Mouse (Mus musculus) forebrain, embryonic 16.5 days (tissue): Measurements from ENCODE around the gene Rheb. TPM values are rescaled to one million over a fixed set of nuclear protein-coding genes. Genes with fewer than 3 reads are reported as not detected.

Source experiments
- ATAC-seq: fragments of 200-750 bp; cut with Nextera tagmentation; 2 replicates; pipeline ENCODE4 v1.8.0; 2017; ENCODE audit warnings: mild to moderate bottlenecking, moderate library complexity
- H3K27ac ChIP-seq: fragments of 300-500 bp; sonication (generic); 2 replicates; pipeline ENCODE4 v1.5.1; 2014; ENCODE audit warnings: low read length, control low read depth
- H3K27me3 ChIP-seq: fragments of 300-500 bp; sonication (generic); replicated peaks from 2 replicates; pipeline ENCODE4 v1.6.1; 2014; ENCODE audit warnings: low read length; ENCODE audit not compliant: control insufficient read depth, insufficient read depth
- H3K36me3 ChIP-seq: fragments of 300-500 bp; sonication (generic); 2 replicates; pipeline ENCODE4 v1.6.1; 2014; ENCODE audit not compliant: control insufficient read depth, insufficient read depth
- H3K4me1 ChIP-seq: fragments of 300-500 bp; sonication (generic); replicated peaks from 2 replicates; pipeline ENCODE4 v1.6.1; 2014; ENCODE audit warnings: low read length; ENCODE audit not compliant: control insufficient read depth, insufficient read depth
- H3K4me2 ChIP-seq: fragments of 300-500 bp; sonication (generic); 2 replicates; pipeline ENCODE4 v1.6.1; 2014; ENCODE audit warnings: mild to moderate bottlenecking, low read length, control low read depth
- H3K4me3 ChIP-seq: fragments of 300-500 bp; sonication (generic); replicated peaks from 2 replicates; pipeline ENCODE4 v1.5.1; 2014; ENCODE audit warnings: mild to moderate bottlenecking, low read length, control low read depth
- H3K9ac ChIP-seq: fragments of 300-500 bp; sonication (generic); replicated peaks from 2 replicates; pipeline ENCODE4 v1.6.1; 2014; ENCODE audit warnings: low read depth, low read length, control low read depth
- H3K9me3 ChIP-seq: fragments of 300-500 bp; sonication (generic); 2 replicates; pipeline ENCODE4 v1.6.1; 2016; ENCODE audit warnings: low read length; ENCODE audit not compliant: control insufficient read depth
- WGBS: fragments of 180-500 bp; shearing (Covaris S2); extraction: QIAGEN DNeasy Blood & Tissue Kit; methylation state at CpG from one replicate; pipeline ENCODE4 v1.1.7; 2014; 5-methylcytosine and 5-hydroxymethylcytosine counted together
- polyA plus RNA-seq: library from polyadenylated mRNA; unstranded; fragments of >200 nt; fragmentation: Nextera tagmentation; extraction: Ambion mirVana; gene quantifications from 2 replicates; pipeline ENCODE4 v1.2.1, GENCODE M21; 2015

The Rheb gene
- polyA plus RNA-seq, 1 experiment from 2014 or later = 273 TPM

DNA sequence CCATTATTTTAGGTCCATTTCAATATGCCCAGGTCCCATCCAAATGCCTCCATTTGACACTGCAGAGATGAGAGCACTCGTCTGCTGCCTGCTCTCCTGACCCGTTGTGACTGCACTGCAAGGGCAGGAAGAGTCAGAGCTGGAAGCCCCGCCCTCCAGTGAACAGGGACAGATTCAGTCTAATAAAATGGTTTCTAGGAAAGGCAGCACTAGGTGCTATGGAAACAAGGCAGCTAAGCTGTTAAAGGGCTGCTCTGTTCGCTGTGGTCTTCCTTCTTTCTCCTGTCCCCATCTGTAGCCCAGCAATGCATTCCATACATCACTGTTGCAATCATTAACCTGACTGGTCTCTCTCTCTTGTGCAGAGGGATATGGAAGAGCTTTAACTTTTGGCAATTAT is 29.4 kb downstream of the Rheb start:
- peaks cover 33% of the 10 kb centered on the region for H3K36me3 ChIP-seq
- no peak for ATAC-seq
- H3K27me3 ChIP-seq = no peaks in the 10 kb centered on the region
- H3K4me2 ChIP-seq = no peak overlapping the region
- H3K9ac ChIP-seq = no peak overlapping the region
- WGBS = 88% methylated on average over 4 of the region's 4 CpGs
- no peak overlapping the region for H3K27ac ChIP-seq
- no peak overlapping the region for H3K4me3 ChIP-seq
- no peaks in the 10 kb centered on the region for H3K4me1 ChIP-seq
- no peaks in the 10 kb centered on the region for H3K9me3 ChIP-seq

DNA sequence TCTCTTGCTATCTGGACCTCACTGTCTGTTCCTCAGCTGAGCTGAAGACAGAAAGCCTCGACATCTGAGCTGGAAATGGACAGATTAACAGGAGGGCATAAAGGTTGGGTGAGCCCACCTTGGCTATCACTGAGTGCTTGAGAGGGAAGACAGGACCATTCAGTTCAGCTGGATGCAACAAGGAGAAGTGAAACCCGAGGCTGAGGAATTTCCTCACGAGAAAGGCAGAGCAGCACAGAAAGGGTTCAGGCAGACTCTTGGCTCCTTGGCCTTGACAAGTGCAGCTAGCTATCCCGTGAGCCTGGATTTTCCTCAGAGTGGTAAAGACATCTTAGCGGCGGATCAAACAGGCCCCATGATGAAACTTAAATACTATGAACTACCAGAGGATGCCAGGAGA is 37.2 kb downstream of the Rheb start:
- no peak for ATAC-seq
- WGBS = 82% methylated on average over 6 of the region's 6 CpGs
- no peaks in the 10 kb centered on the region for H3K9me3 ChIP-seq
- no peak overlapping the region for H3K9ac ChIP-seq
- H3K36me3 ChIP-seq = peaks cover 19% of the 10 kb centered on the region
- no peak overlapping the region for H3K4me2 ChIP-seq
- H3K4me1 ChIP-seq = no peaks in the 10 kb centered on the region
- H3K27me3 ChIP-seq = no peaks in the 10 kb centered on the region
- no peak overlapping the region for H3K27ac ChIP-seq
- no peak overlapping the region for H3K4me3 ChIP-seq

DNA sequence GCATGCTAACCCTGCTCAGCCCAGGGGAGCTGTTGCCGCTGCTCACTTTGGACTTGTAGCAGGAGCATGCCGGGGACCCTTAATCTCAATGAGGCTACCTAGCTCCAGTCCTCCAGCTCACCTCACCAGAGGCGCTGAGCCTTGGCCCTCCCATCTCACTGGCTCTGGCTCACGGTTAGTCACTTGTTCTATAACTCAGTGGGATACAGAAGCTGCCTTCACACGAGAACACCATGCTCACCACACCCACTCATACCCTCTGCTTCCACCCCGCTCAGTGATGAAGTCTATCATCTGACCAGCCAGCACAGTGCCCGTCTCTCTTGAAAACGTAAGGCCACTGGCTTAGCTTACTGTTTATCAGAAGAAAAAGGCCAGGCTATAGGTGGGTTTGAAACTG is 37.8 kb downstream of the Rheb start:
- Histone ChIP-seq H3K9ac (no peak overlapping the region), H3K9me3 (no peaks in the 10 kb centered on the region), H3K4me2 (no peak overlapping the region), H3K36me3 (peaks cover 19% of the 10 kb centered on the region), H3K4me3 (no peak overlapping the region), H3K27me3 (no peaks in the 10 kb centered on the region), H3K27ac (no peak overlapping the region), H3K4me1 (no peaks in the 10 kb centered on the region)
- WGBS = 86% methylated on average over 8 of the region's 8 CpGs
- no peak for ATAC-seq

DNA sequence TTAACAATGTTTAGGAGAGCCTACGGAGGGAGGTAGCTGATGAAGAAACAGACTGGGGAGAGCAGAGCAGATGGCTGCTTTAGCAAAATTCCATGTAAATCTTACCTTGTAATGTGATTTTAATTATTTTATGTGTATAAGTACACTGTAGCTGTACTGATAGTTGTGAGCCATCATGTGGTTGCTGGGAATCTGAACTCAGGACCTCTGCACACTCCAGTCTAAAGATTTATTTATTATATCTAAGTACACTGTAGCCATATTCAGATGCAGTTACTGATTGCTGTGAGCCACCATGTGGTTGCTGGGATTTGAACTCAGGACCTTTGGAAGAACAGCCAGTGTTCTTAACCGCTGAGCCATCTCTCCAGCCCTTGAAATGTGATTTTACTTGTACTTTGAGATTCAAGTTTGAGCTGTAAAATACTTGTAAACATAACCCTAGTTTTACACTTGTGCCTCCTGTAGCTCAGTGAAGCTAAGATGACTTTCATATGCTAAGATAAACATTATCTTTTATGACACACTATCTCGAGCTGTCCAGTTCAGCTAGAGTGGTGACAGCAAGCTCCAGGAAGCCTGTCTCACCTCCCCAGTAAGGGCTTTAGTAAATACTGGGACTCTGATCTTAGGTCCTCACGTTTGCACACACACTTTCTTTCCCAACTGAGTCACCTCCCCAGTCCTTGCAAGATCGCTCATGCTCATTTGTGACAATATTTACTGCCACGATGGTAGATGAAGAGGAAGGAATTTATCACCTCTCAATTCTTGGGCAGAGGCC is 40.4 kb downstream of the Rheb start:
- WGBS = 82% methylated on average over 6 of the region's 6 CpGs
- H3K9ac ChIP-seq = no peak overlapping the region
- H3K27ac ChIP-seq = no peak overlapping the region
- peaks cover 13% of the 10 kb centered on the region for H3K36me3 ChIP-seq
- H3K27me3 ChIP-seq = no peaks in the 10 kb centered on the region
- no peak for ATAC-seq
- H3K4me1 ChIP-seq = no peaks in the 10 kb centered on the region
- H3K4me2 ChIP-seq = no peak overlapping the region
- H3K9me3 ChIP-seq = no peaks in the 10 kb centered on the region
- no peak overlapping the region for H3K4me3 ChIP-seq

DNA sequence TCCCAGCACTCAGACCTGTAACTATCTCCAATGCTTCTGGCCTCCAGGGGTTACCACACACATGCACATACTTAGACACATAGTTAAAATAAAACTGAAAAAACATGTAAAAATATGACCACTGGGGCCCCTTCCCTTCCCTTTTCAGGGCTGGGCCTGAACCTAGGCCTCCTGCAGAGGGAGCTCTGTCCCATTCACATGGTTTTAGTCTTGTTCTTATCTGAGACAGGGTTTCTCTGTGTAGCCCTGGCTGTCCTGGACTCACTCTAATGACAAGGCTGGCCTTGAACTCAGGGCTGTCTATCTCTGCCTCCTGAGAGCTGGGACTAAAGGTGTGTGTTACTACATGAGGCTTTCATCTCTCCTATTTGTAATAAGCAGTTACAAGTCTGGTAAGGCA is 42.0 kb downstream of the Rheb start:
- Histone ChIP-seq H3K9me3 (no peaks in the 10 kb centered on the region), H3K27me3 (no peaks in the 10 kb centered on the region), H3K36me3 (peaks cover 10% of the 10 kb centered on the region; the same call in 1 of the 2 replicates), H3K4me2 (no peak overlapping the region), H3K9ac (no peak overlapping the region), H3K4me1 (no peaks in the 10 kb centered on the region), H3K4me3 (no peak overlapping the region), H3K27ac (no peak overlapping the region)
- no peak for ATAC-seq

DNA sequence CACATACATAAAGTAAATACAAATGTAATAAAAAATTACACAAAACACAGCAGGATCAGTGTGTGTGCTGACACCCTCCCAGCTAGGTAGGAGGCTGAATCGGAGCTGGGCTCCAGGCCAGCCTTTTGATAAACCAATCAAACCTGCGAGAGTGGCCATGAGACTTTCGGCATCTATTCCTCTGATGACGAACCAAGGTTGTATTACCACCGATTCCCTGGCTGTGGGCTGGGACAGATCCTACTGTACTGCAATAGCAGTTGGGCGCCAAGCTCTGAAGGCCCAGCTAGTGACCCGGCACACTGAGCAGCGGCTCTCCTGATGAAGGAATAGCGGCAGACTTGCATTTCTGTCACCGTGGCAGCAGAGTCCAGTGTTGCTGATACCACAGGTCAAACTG is 43.8 kb downstream of the Rheb start:
- no peak overlapping the region for H3K4me3 ChIP-seq
- no peak overlapping the region for H3K4me2 ChIP-seq
- H3K27ac ChIP-seq = no peak overlapping the region
- H3K36me3 ChIP-seq = peaks cover 8% of the 10 kb centered on the region; the same call in 1 of the 2 replicates
- H3K4me1 ChIP-seq = no peaks in the 10 kb centered on the region
- no peaks in the 10 kb centered on the region for H3K27me3 ChIP-seq
- H3K9ac ChIP-seq = no peak overlapping the region
- WGBS = 71% methylated on average over 10 of the region's 10 CpGs
- H3K9me3 ChIP-seq = no peaks in the 10 kb centered on the region
- ATAC-seq = no peak

DNA sequence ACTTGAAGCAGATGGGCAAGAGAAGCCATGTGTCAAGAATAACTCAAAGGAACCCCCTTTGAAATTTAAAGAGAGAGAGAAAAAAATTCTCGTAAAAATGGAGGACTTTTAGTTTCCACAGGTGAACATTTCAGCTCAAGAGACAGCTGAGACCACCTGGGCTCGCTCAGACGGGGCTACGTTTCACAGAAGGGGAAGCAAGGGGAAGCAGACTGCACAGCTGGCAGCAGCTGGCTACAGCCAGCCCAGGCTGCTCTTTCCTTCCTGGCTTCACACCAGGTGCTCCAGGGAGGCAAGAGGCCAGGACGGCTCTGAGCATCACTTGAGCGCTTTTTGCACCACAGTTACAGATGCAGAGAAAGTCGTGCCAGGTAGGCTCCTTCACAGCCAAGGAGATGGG is 44.6 kb downstream of the Rheb start:
- peaks cover 5% of the 10 kb centered on the region; the same call in 1 of the 2 replicates for H3K36me3 ChIP-seq
- 59% methylated on average over 7 of the region's 7 CpGs for WGBS
- H3K4me2 ChIP-seq = no peak overlapping the region
- no peaks in the 10 kb centered on the region for H3K9me3 ChIP-seq
- H3K27ac ChIP-seq = no peak overlapping the region
- H3K27me3 ChIP-seq = no peaks in the 10 kb centered on the region
- H3K4me3 ChIP-seq = no peak overlapping the region
- no peak overlapping the region for H3K9ac ChIP-seq
- no peak for ATAC-seq
- H3K4me1 ChIP-seq = no peaks in the 10 kb centered on the region

DNA sequence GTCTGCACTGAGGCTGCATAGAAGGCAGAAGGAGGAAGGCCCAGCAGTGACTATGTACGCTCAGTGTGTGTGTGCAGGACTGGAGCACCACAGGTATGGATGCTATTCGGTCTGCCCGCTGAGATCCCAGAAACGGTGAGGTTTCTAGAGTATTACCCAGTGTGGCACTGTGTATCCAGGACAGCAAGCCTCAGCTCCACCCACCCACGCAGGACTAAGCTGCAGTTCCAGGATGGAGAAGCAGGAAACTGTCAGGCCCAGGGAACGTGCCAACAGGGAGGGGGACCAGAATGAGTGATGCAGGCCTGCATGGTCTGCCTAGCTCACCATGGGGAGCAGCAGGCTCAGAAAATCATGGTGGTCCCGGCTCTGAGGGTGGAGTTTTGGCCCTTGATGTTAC is 49.5 kb downstream of the Rheb start:
- Histone ChIP-seq H3K4me2 (no peak overlapping the region), H3K36me3 (no peaks in the 10 kb centered on the region), H3K27ac (no peak overlapping the region), H3K27me3 (no peaks in the 10 kb centered on the region), H3K4me1 (no peaks in the 10 kb centered on the region), H3K4me3 (no peak overlapping the region), H3K9me3 (no peaks in the 10 kb centered on the region), H3K9ac (no peak overlapping the region)
- ATAC-seq = no peak
- 77% methylated on average over 7 of the region's 7 CpGs for WGBS

DNA sequence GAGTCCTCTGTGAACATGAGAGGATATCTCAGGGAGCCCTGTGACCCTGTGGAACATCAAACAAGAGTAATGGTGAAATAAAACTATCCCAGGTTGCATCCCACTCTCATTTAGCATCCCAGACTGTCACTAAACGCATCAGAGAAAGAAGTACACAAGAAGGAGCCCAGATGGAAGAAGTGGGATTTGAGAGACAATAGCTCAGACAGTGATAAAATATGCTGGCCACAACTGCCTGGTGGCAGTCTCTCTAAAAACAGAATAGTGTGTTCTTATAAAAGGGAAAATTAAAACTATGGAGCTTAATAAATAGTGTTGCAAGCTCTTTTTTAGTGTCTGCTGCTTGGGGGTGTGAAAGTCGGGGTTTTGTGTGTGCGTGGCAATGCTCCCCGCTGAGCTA is 59.5 kb downstream of the Rheb start:
- no peak for ATAC-seq
- H3K27ac ChIP-seq = no peak overlapping the region
- H3K27me3 ChIP-seq = no peaks in the 10 kb centered on the region; the same call in 1 of the 2 replicates
- H3K4me3 ChIP-seq = no peak overlapping the region
- no peak overlapping the region for H3K9ac ChIP-seq
- H3K4me2 ChIP-seq = no peak overlapping the region
- H3K4me1 ChIP-seq = no peaks in the 10 kb centered on the region; the same call in 1 of the 2 replicates
- WGBS = 76% methylated on average over 4 of the region's 4 CpGs
- H3K36me3 ChIP-seq = no peaks in the 10 kb centered on the region
- peaks cover 7% of the 10 kb centered on the region for H3K9me3 ChIP-seq

DNA sequence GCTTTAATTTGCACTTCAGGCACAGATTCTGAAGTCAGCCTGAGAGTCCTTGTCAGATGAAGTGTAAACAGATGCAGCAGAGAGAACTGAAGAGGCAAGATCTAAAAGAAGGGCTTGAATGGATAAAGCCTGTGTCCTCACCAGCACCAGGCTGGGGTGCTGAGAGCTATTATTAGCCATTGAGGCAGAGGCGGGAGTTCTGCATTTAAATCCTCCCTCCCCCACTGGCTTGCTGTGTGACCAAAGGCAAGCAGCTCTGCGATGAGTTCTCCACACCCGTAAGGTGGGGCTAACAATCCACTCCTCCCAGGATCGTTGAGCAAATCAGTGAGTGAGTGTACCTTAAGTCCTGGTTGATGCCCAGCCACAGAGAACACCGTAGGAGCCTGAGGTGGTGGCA is 61.4 kb downstream of the Rheb start:
- no peaks in the 10 kb centered on the region; the same call in 1 of the 2 replicates for H3K4me1 ChIP-seq
- no peak overlapping the region for H3K27ac ChIP-seq
- WGBS = 18% methylated on average over 5 of the region's 5 CpGs
- no peak overlapping the region for H3K9ac ChIP-seq
- H3K4me2 ChIP-seq = no peak overlapping the region
- ATAC-seq = no peak
- no peak overlapping the region for H3K4me3 ChIP-seq
- H3K36me3 ChIP-seq = no peaks in the 10 kb centered on the region
- H3K27me3 ChIP-seq = no peaks in the 10 kb centered on the region; the same call in 1 of the 2 replicates
- peaks cover 7% of the 10 kb centered on the region for H3K9me3 ChIP-seq
